8 mouse cellular contexts compared by ENCODE assay signal in the genomic region with DNA sequence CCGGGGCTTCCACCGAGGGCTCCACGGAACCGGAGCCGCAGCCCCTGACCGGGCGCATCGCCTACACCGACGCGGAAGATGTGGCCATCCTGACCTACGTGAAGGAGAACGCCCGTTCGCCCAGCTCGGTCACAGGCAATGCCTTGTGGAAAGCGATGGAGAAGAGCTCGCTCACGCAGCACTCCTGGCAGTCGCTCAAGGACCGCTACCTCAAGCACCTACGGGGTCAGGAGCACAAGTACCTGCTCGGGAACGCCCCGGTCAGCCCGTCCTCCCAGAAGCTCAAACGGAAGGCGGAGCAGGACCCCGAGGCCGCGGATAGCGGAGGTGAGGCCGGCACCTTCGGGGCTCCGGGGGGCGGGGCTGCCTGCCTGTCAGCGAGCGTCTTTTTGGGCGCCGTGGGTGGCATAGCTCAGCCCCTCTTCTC. TPM values are rescaled to one million over a fixed set of nuclear protein-coding genes. Genes with fewer than 3 reads are reported as not detected.
DNase-seq lines count a peak whose midpoint lies in the region; ATAC-seq and TF ChIP-seq lines count a peak whose summit lies in the region.

No protein-coding gene starts in this region.

- H3K9me3 ChIP-seq in embryonic facial prominence, embryonic 12.5 days, result no peaks in the 10 kb centered on the region
- H3K9me3 ChIP-seq in heart, embryonic 16.5 days (replicated peaks; ENCODE audit: control insufficient read depth, low read length), result no peaks in the 10 kb centered on the region

- H3K9ac ChIP-seq in embryonic facial prominence, embryonic 12.5 days, result peak overlapping the region; percentile 88
- H3K9ac ChIP-seq in heart, embryonic 16.5 days (ENCODE audit: low read length), result peak overlapping the region; percentile 91

- peak; percentile 54; the same call in 1 of the 2 replicates for ATAC-seq in embryonic facial prominence, embryonic 12.5 days (ENCODE audit: insufficient number of reproducible peaks, insufficient read depth, low FRiP score, low TSS enrichment)
- peak; percentile 47 for ATAC-seq in heart, embryonic 16.5 days (replicated peaks; ENCODE audit: extremely low read depth, insufficient read depth, low FRiP score)

- peak; percentile 15 to 24 for DNase-seq in CD8-positive naive resting alpha-beta T cell, adult 2 months (ENCODE audit: low read depth in 2 of 2, low spot score in 2 of 2)
- DNase-seq in adrenal gland, postnatal 10 days, result peak; percentile 72
- peak; percentile 56 for DNase-seq in kidney, postnatal 14 days
- peak; percentile 61 for DNase-seq in lung, postnatal 10 days
- DNase-seq in ovary, adult 18-20 months (ENCODE audit: low spot score), result peak; percentile 7
- peak; percentile 58 for DNase-seq in thymus, adult 2 months

- no peak; the same call in 1 of the 2 replicates for TF ChIP-seq POLR2A in thymus, adult 2 months (IDR thresholded peaks at IDR 0.05; ENCODE audit: control insufficient read depth, extremely low read depth, insufficient read depth, low read length, poor library complexity)

- TF ChIP-seq CTCF in thymus, adult 2 months (IDR thresholded peaks at IDR 0.05; ENCODE audit: borderline replicate concordance, control insufficient read depth, extremely low read depth, insufficient read depth, low read length, poor library complexity), result no peak

- H3K4me2 ChIP-seq in embryonic facial prominence, embryonic 12.5 days (replicated peaks), result peak overlapping the region; percentile 89
- peak overlapping the region; percentile 94 for H3K4me2 ChIP-seq in heart, embryonic 16.5 days (ENCODE audit: low read depth, low read length)

- H3K27ac ChIP-seq in embryonic facial prominence, embryonic 12.5 days, result peak overlapping the region; percentile 83
- H3K27ac ChIP-seq in heart, embryonic 16.5 days (ENCODE audit: low read length), result peak overlapping the region; percentile 79
- no peak overlapping the region for H3K27ac ChIP-seq in thymus, adult 2 months (ENCODE audit: control insufficient read depth, insufficient read depth, low read length)

- H3K27me3 ChIP-seq in embryonic facial prominence, embryonic 12.5 days, result no peaks in the 10 kb centered on the region
- H3K27me3 ChIP-seq in heart, embryonic 16.5 days (ENCODE audit: control insufficient read depth, insufficient read depth, low read length), result no peaks in the 10 kb centered on the region
- no peaks in the 10 kb centered on the region for H3K27me3 ChIP-seq in thymus, adult 2 months (ENCODE audit: control insufficient read depth, insufficient read depth, low read length)

- H3K4me3 ChIP-seq in embryonic facial prominence, embryonic 12.5 days, result peak overlapping the region; percentile 94
- H3K4me3 ChIP-seq in heart, embryonic 16.5 days (ENCODE audit: low read length), result peak overlapping the region; percentile 98
- peak overlapping the region; percentile 97 for H3K4me3 ChIP-seq in thymus, adult 2 months (ENCODE audit: control insufficient read depth, insufficient read depth, low read length)

- peaks cover 17% of the 10 kb centered on the region; the same call in 1 of the 2 replicates for H3K36me3 ChIP-seq in embryonic facial prominence, embryonic 12.5 days
- peaks cover under 1% of the 10 kb centered on the region; the same call in 1 of the 2 replicates for H3K36me3 ChIP-seq in heart, embryonic 16.5 days (ENCODE audit: control insufficient read depth, insufficient read depth)
- no peaks in the 10 kb centered on the region for H3K36me3 ChIP-seq in thymus, adult 2 months (ENCODE audit: control insufficient read depth, insufficient read depth, low read length)

- 0% methylated on average over 40 of the region's 40 CpGs for WGBS in embryonic facial prominence, embryonic 12.5 days
- under 1% methylated on average over 40 of the region's 40 CpGs for WGBS in heart, embryonic 16.5 days
- under 1% methylated on average over 40 of the region's 40 CpGs for WGBS in thymus, adult 2 months

- H3K4me1 ChIP-seq in embryonic facial prominence, embryonic 12.5 days, result peaks cover 18% of the 10 kb centered on the region
- peaks cover 18% of the 10 kb centered on the region for H3K4me1 ChIP-seq in heart, embryonic 16.5 days (ENCODE audit: control insufficient read depth, insufficient read depth, low read length)
- H3K4me1 ChIP-seq in thymus, adult 2 months (replicated peaks; ENCODE audit: control insufficient read depth, insufficient read depth, low read length), result peaks cover 2% of the 10 kb centered on the region; the same call in 1 of the 2 replicates

RNA-seq across cellular contexts. Expression of gene Terf2ip, which starts 0.6 kb away (rescaled TPM):
- 10 to 100 TPM; 15.4 to 16.1 TPM for total RNA-seq in adrenal gland, postnatal 10 days (2021)
- 32.3 and 33.8 TPM in 2 replicates for polyA plus RNA-seq in embryonic facial prominence, embryonic 12.5 days (2016; fragmentation: Nextera tagmentation; extraction: Ambion mirVana)
- polyA plus RNA-seq in heart, embryonic 16.5 days (2015; fragmentation: Nextera tagmentation; extraction: Ambion mirVana), result 17.7 and 19.2 TPM in 2 replicates
- polyA plus RNA-seq in thymus, adult 2 months (2012; rRNA removed), result 13.1 and 15.7 TPM in 2 replicates

RNA-seq across cellular contexts. Expression of gene Kars, which starts 0.7 kb away (rescaled TPM):
- 100 to 1,000 TPM; 107 to 114 TPM for total RNA-seq in adrenal gland, postnatal 10 days (2021)
- polyA plus RNA-seq in embryonic facial prominence, embryonic 12.5 days (2016; fragmentation: Nextera tagmentation; extraction: Ambion mirVana), result 228 and 233 TPM in 2 replicates
- 129 and 139 TPM in 2 replicates for polyA plus RNA-seq in heart, embryonic 16.5 days (2015; fragmentation: Nextera tagmentation; extraction: Ambion mirVana)
- polyA plus RNA-seq in thymus, adult 2 months (2012; rRNA removed), result 54.5 and 63.7 TPM in 2 replicates

RNA-seq across cellular contexts. Expression of gene Gm6793, which starts 3.0 kb away (rescaled TPM):
- under 1 TPM in 1 of 2 experiments, not detected in 1; 0.85 TPM for total RNA-seq in adrenal gland, postnatal 10 days (2021)
- 0.88 and 1.0 TPM in 2 replicates for polyA plus RNA-seq in embryonic facial prominence, embryonic 12.5 days (2016; fragmentation: Nextera tagmentation; extraction: Ambion mirVana)
- 0.20 and 0.60 TPM in 2 replicates for polyA plus RNA-seq in heart, embryonic 16.5 days (2015; fragmentation: Nextera tagmentation; extraction: Ambion mirVana)
- not detected in 2 replicates for polyA plus RNA-seq in thymus, adult 2 months (2012; rRNA removed)

RNA-seq across cellular contexts. Expression of gene Adat1, which starts 19.7 kb away (rescaled TPM):
- total RNA-seq in adrenal gland, postnatal 10 days (2021), result 1 to 10 TPM; 3.2 to 4.3 TPM
- 11.5 and 14.8 TPM in 2 replicates for polyA plus RNA-seq in embryonic facial prominence, embryonic 12.5 days (2016; fragmentation: Nextera tagmentation; extraction: Ambion mirVana)
- 5.6 and 5.9 TPM in 2 replicates for polyA plus RNA-seq in heart, embryonic 16.5 days (2015; fragmentation: Nextera tagmentation; extraction: Ambion mirVana)
- polyA plus RNA-seq in thymus, adult 2 months (2012; rRNA removed), result 4.0 and 4.5 TPM in 2 replicates

Comparison
In these comparisons a context has a peak if more than half of its experiments do, and no peak if none do; other contexts are left out.
1. DNase-seq: peak in every context shown above with its lines; median percentile 72 in adrenal gland, postnatal 10 days; 61 in lung, postnatal 10 days; 58 in thymus, adult 2 months; 56 in kidney, postnatal 14 days; 20 in CD8-positive naive resting alpha-beta T cell, adult 2 months; 7 in ovary, adult 18-20 months.